Mouse (Mus musculus) C2C12 (cell line): ENCODE results near the gene H1fnt.

ENCODE experiments used
- CEBPB ChIP-seq: IDR thresholded peaks from one replicate; pipeline ENCODE4 v1.6.1; 2011; ENCODE audit warnings: low read depth, mild to moderate bottlenecking, control low read depth, moderate library complexity
- CTCF ChIP-seq: IDR thresholded peaks from one replicate; pipeline ENCODE4 v1.5.1; 2011; ENCODE audit not compliant: control insufficient read depth, insufficient read depth, insufficient read length
- FOSL1 ChIP-seq: IDR thresholded peaks from one replicate; pipeline ENCODE4 v1.8.0; 2011; ENCODE audit warnings: mild to moderate bottlenecking, low read length; ENCODE audit not compliant: poor library complexity, insufficient read depth, severe bottlenecking
- MAX ChIP-seq: IDR thresholded peaks from one replicate; pipeline ENCODE4 v1.6.1; 2011; ENCODE audit warnings: mild to moderate bottlenecking, control low read depth
- MYOD1 ChIP-seq: IDR thresholded peaks from one replicate; pipeline ENCODE4 v1.6.1; 2011; ENCODE audit warnings: low read depth; ENCODE audit not compliant: control insufficient read depth, insufficient read length
- MYOG ChIP-seq: IDR thresholded peaks from one replicate; pipeline ENCODE4 v1.6.1; 2011; ENCODE audit not compliant: control insufficient read depth, insufficient read length; ENCODE audit errors: extremely low read depth

GRCm38 (mm10) chr15:98209676-98210075 lies 47.4 kb downstream of the H1fnt start:
- TF ChIP-seq CTCF: no peak
- TF ChIP-seq MAX: no peak
- TF ChIP-seq FOSL1: no peak
- TF ChIP-seq CEBPB: no peak
- TF ChIP-seq MYOG: no peak
- TF ChIP-seq MYOD1: no peak
